Mouse (Mus musculus): ENCODE data around the gene Apol7b. TPM values are rescaled to one million over a fixed set of nuclear protein-coding genes. Genes with fewer than 3 reads are reported as not detected.
"Not testable (repeated sequence)": the region's sequence is repeated elsewhere in the genome, so short reads cannot be mapped to it uniquely, and the experiment has no call there.

The Apol7b gene
- polyA plus RNA-seq, 1 experiment from 2014 or later: not detected

GRCm38 (mm10) chr15:77399027-77399426 lies 48.3 kb downstream of the Apol7b start, which contains the start of gene Apol7a:
TSS of gene Apol7a (minus strand) at chr15:77399110.
- not testable (repeated sequence) for H3K9ac ChIP-seq (ENCODE audit: low read length); ATAC-seq (replicated peaks; ENCODE audit: low FRiP score); H3K36me3 ChIP-seq (ENCODE audit: control insufficient read depth, insufficient read depth, low read length); H3K4me2 ChIP-seq (ENCODE audit: low read depth, low read length, severe bottlenecking); H3K27me3 ChIP-seq (ENCODE audit: control insufficient read depth, insufficient read depth, low read length); H3K27ac ChIP-seq (ENCODE audit: low read depth, low read length); DNase-seq (ENCODE audit: low spot score); H3K4me3 ChIP-seq (ENCODE audit: low read depth, low read length); H3K4me1 ChIP-seq (replicated peaks; ENCODE audit: control insufficient read depth, insufficient read depth, low read length); H3K9me3 ChIP-seq (ENCODE audit: control insufficient read depth, low read length)
- whole genome bisulfite sequencing: 62% methylated on average over 9 of the region's 9 CpGs

DNA sequence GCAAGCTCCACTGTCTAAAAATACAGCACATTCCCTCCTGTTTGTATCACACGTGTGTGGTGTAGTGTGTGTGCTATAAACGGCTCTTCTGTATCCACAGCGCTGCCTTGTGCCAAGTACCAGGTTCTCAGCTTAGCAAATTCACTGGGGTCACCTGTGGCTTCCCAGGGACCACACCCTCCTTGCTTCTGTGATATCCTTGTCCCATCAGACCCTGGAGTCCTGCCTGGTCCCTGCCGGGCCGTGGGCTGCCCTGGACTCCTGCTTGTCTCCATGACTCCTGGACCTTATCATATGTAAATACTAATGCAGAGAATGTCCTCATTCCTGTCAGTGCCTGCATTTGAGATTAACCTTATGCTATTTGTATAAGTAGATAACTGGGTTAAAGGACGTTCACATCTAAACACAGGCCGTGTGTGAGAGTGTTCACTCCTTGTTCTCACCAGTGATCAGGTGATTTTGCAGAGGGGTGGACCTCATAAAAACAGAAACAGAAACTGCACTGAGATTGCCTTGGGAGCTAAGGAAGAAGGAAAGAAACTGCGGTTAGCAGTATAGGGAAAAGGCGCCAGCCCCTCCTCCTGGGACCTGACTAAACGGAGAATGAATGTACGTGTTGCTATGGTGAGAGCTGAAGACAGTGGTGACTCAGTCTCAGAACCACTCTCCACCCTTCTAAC lies 49.7 kb downstream of the Apol7b start:
- H3K9ac ChIP-seq (ENCODE audit: low read length); H3K4me1 ChIP-seq (replicated peaks; ENCODE audit: control insufficient read depth, insufficient read depth, low read length); H3K36me3 ChIP-seq (ENCODE audit: control insufficient read depth, insufficient read depth, low read length); ATAC-seq (replicated peaks; ENCODE audit: low FRiP score); H3K27ac ChIP-seq (ENCODE audit: low read depth, low read length); H3K27me3 ChIP-seq (ENCODE audit: control insufficient read depth, insufficient read depth, low read length); H3K9me3 ChIP-seq (ENCODE audit: control insufficient read depth, low read length); H3K4me3 ChIP-seq (ENCODE audit: low read depth, low read length); H3K4me2 ChIP-seq (ENCODE audit: low read depth, low read length, severe bottlenecking); DNase-seq (ENCODE audit: low spot score): not testable (repeated sequence)
- WGBS: 87% methylated on average over 11 of the region's 11 CpGs

GRCm38 (mm10) chr15:77393832-77394231 lies 53.5 kb downstream of the Apol7b start:
- WGBS: 59% methylated on average over 3 of the region's 3 CpGs
- not testable (repeated sequence) for H3K9ac ChIP-seq (ENCODE audit: low read length); H3K27ac ChIP-seq (ENCODE audit: low read depth, low read length); ATAC-seq (replicated peaks; ENCODE audit: low FRiP score); H3K9me3 ChIP-seq (ENCODE audit: control insufficient read depth, low read length); H3K4me2 ChIP-seq (ENCODE audit: low read depth, low read length, severe bottlenecking); H3K4me3 ChIP-seq (ENCODE audit: low read depth, low read length); H3K4me1 ChIP-seq (replicated peaks; ENCODE audit: control insufficient read depth, insufficient read depth, low read length); H3K36me3 ChIP-seq (ENCODE audit: control insufficient read depth, insufficient read depth, low read length); DNase-seq (ENCODE audit: low spot score); H3K27me3 ChIP-seq (ENCODE audit: control insufficient read depth, insufficient read depth, low read length)

GRCm38 (mm10) chr15:77387462-77387861 lies 59.8 kb downstream of the Apol7b start:
- H3K27me3 ChIP-seq (ENCODE audit: control insufficient read depth, insufficient read depth, low read length): no peaks in the 10 kb centered on the region
- DNase-seq (ENCODE audit: low spot score) (no peak), ATAC-seq (replicated peaks; ENCODE audit: low FRiP score) (no peak)
- H3K9ac ChIP-seq (ENCODE audit: low read length): no peak overlapping the region
- no peaks in the 10 kb centered on the region for H3K4me1 ChIP-seq (replicated peaks; ENCODE audit: control insufficient read depth, insufficient read depth, low read length)
- 89% methylated on average over 2 of the region's 2 CpGs for WGBS
- H3K36me3 ChIP-seq (ENCODE audit: control insufficient read depth, insufficient read depth, low read length): no peaks in the 10 kb centered on the region
- no peak overlapping the region for H3K4me2 ChIP-seq (ENCODE audit: low read depth, low read length, severe bottlenecking)
- H3K9me3 ChIP-seq (ENCODE audit: control insufficient read depth, low read length): no peaks in the 10 kb centered on the region
- H3K27ac ChIP-seq (ENCODE audit: low read depth, low read length): no peak overlapping the region
- H3K4me3 ChIP-seq (ENCODE audit: low read depth, low read length): no peak overlapping the region

DNA sequence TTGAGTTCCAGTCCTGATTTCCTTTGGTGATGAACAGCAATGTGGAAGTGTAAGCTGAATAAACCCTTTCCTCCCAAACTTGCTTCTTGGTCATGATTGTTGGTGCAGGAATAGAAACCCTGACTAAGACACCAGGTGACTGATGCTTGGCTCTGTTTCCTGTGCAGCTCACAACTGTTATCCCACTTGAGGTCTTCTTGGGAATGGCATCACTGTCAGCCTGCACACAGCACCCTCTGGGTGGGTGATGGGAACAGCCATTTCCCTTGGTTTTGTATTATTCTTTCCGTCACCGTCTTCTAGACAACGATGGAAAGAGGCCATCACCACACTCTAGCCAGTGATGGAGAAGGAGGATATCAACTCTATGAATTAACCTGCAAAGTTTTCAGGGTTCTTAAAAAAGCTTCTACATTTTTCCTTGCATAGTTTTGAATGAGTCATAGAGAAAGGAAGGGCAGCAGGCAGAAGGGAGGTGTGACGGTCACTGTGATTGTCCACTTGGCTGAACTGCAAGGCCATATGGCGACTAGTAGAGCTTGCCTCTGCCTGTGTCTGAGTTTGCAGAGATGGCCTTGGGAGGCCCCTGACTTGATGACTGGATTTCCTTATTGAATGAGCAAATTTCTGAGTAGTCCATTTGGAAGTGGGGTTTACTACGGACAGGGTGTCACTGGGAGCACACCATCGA lies 62.8 kb downstream of the Apol7b start:
- H3K36me3 ChIP-seq (ENCODE audit: control insufficient read depth, insufficient read depth, low read length): no peaks in the 10 kb centered on the region
- no peaks in the 10 kb centered on the region for H3K27me3 ChIP-seq (ENCODE audit: control insufficient read depth, insufficient read depth, low read length)
- ATAC-seq (replicated peaks; ENCODE audit: low FRiP score): no peak
- no peak overlapping the region for H3K27ac ChIP-seq (ENCODE audit: low read depth, low read length)
- no peak for DNase-seq (ENCODE audit: low spot score)
- H3K9ac ChIP-seq (ENCODE audit: low read length): no peak overlapping the region
- no peak overlapping the region for H3K4me3 ChIP-seq (ENCODE audit: low read depth, low read length)
- WGBS: 90% methylated on average over 7 of the region's 7 CpGs
- H3K4me2 ChIP-seq (ENCODE audit: low read depth, low read length, severe bottlenecking): no peak overlapping the region
- H3K9me3 ChIP-seq (ENCODE audit: control insufficient read depth, low read length): no peaks in the 10 kb centered on the region
- no peaks in the 10 kb centered on the region for H3K4me1 ChIP-seq (replicated peaks; ENCODE audit: control insufficient read depth, insufficient read depth, low read length)

GRCm38 (mm10) chr15:77382880-77383279 lies 64.4 kb downstream of the Apol7b start:
- no peaks in the 10 kb centered on the region for H3K36me3 ChIP-seq (ENCODE audit: control insufficient read depth, insufficient read depth, low read length)
- no peaks in the 10 kb centered on the region for H3K9me3 ChIP-seq (ENCODE audit: control insufficient read depth, low read length)
- ATAC-seq (replicated peaks; ENCODE audit: low FRiP score) (no peak), DNase-seq (ENCODE audit: low spot score) (no peak)
- H3K9ac ChIP-seq (ENCODE audit: low read length): no peak overlapping the region
- no peak overlapping the region for H3K4me3 ChIP-seq (ENCODE audit: low read depth, low read length)
- 76% methylated on average over 1 of the region's 1 CpGs for WGBS
- H3K27me3 ChIP-seq (ENCODE audit: control insufficient read depth, insufficient read depth, low read length): no peaks in the 10 kb centered on the region
- H3K4me1 ChIP-seq (replicated peaks; ENCODE audit: control insufficient read depth, insufficient read depth, low read length): no peaks in the 10 kb centered on the region
- H3K4me2 ChIP-seq (ENCODE audit: low read depth, low read length, severe bottlenecking): no peak overlapping the region
- H3K27ac ChIP-seq (ENCODE audit: low read depth, low read length): no peak overlapping the region

GRCm38 (mm10) chr15:77382271-77382850 lies 64.9 kb downstream of the Apol7b start:
- Histone ChIP-seq H3K27me3 (ENCODE audit: control insufficient read depth, insufficient read depth, low read length) (no peaks in the 10 kb centered on the region), H3K9ac (ENCODE audit: low read length) (no peak overlapping the region), H3K36me3 (ENCODE audit: control insufficient read depth, insufficient read depth, low read length) (no peaks in the 10 kb centered on the region), H3K4me1 (replicated peaks; ENCODE audit: control insufficient read depth, insufficient read depth, low read length) (no peaks in the 10 kb centered on the region), H3K4me3 (ENCODE audit: low read depth, low read length) (no peak overlapping the region), H3K4me2 (ENCODE audit: low read depth, low read length, severe bottlenecking) (no peak overlapping the region), H3K9me3 (ENCODE audit: control insufficient read depth, low read length) (no peaks in the 10 kb centered on the region), H3K27ac (ENCODE audit: low read depth, low read length) (no peak overlapping the region)
- DNase-seq (ENCODE audit: low spot score) (no peak), ATAC-seq (replicated peaks; ENCODE audit: low FRiP score) (no peak)
- 87% methylated on average over 10 of the region's 11 CpGs for WGBS

- H3K36me3 ChIP-seq (ENCODE audit: control insufficient read depth, insufficient read depth, low read length): no peaks in the 10 kb centered on the region
- WGBS: 86% methylated on average over 6 of the region's 6 CpGs
Observed at GRCm38 (mm10) chr15:77381481-77381880, 65.8 kb downstream of the Apol7b start.

More at GRCm38 (mm10) chr15:77381481-77381880, 65.8 kb downstream of the Apol7b start:
- no peak overlapping the region for H3K27ac ChIP-seq (ENCODE audit: low read depth, low read length)
- DNase-seq (ENCODE audit: low spot score): no peak
- H3K9me3 ChIP-seq (ENCODE audit: control insufficient read depth, low read length): no peaks in the 10 kb centered on the region
- no peaks in the 10 kb centered on the region for H3K4me1 ChIP-seq (replicated peaks; ENCODE audit: control insufficient read depth, insufficient read depth, low read length)
- no peak overlapping the region for H3K9ac ChIP-seq (ENCODE audit: low read length)
- no peaks in the 10 kb centered on the region for H3K27me3 ChIP-seq (ENCODE audit: control insufficient read depth, insufficient read depth, low read length)
- no peak for ATAC-seq (replicated peaks; ENCODE audit: low FRiP score)
- H3K4me3 ChIP-seq (ENCODE audit: low read depth, low read length): no peak overlapping the region
- H3K4me2 ChIP-seq (ENCODE audit: low read depth, low read length, severe bottlenecking): no peak overlapping the region

Data from forebrain, embryonic 11.5 days (tissue).